Mouse (Mus musculus) stomach, postnatal 0 days (tissue): Measurements from ENCODE around the gene Olfr722. TPM values are rescaled to one million over a fixed set of nuclear protein-coding genes. Genes with fewer than 3 reads are reported as not detected.
"Not testable (repeated sequence)": the region's sequence is repeated elsewhere in the genome, so short reads cannot be mapped to it uniquely, and the experiment has no call there.

Source experiments
- ATAC-seq: fragments of 200-750 bp; cut with Nextera tagmentation; 2 replicates; pipeline ENCODE4 v1.8.0; 2017; ENCODE audit not compliant: low FRiP score, low TSS enrichment
- DNase-seq: peaks from one replicate; pipeline ENCODE4 v3.0.0-alpha.2; 2016; ENCODE audit warnings: low spot score
- H3K27ac ChIP-seq: fragments of 300-500 bp; sonication (generic); replicated peaks from 2 replicates; pipeline ENCODE4 v1.5.1; 2014; ENCODE audit warnings: mild to moderate bottlenecking, control low read depth
- H3K27me3 ChIP-seq: fragments of 300-500 bp; sonication (generic); 2 replicates; pipeline ENCODE4 v1.6.1; 2014; ENCODE audit warnings: low read length; ENCODE audit not compliant: control insufficient read depth, insufficient read depth
- H3K36me3 ChIP-seq: fragments of 300-500 bp; sonication (generic); 2 replicates; pipeline ENCODE4 v1.6.1; 2014; ENCODE audit warnings: low read length, mixed read lengths; ENCODE audit not compliant: control insufficient read depth, insufficient read depth
- H3K4me1 ChIP-seq: fragments of 300-500 bp; sonication (generic); replicated peaks from 2 replicates; pipeline ENCODE4 v1.6.1; 2014; ENCODE audit warnings: antibody characterized with exemption; ENCODE audit not compliant: control insufficient read depth, insufficient read depth
- H3K4me2 ChIP-seq: fragments of 300-500 bp; sonication (generic); replicated peaks from 2 replicates; pipeline ENCODE4 v1.6.1; 2014; ENCODE audit warnings: low read depth, mild to moderate bottlenecking, control low read depth, moderate library complexity
- H3K4me3 ChIP-seq: fragments of 300-500 bp; sonication (generic); 2 replicates; pipeline ENCODE4 v1.5.1; 2014; ENCODE audit warnings: low read depth, low read length, control low read depth
- H3K9ac ChIP-seq: fragments of 300-500 bp; sonication (generic); 2 replicates; pipeline ENCODE4 v1.6.1; 2014; ENCODE audit warnings: mild to moderate bottlenecking, low read length, control low read depth, mixed read lengths
- H3K9me3 ChIP-seq: fragments of 300-500 bp; sonication (generic); 2 replicates; pipeline ENCODE4 v1.6.1; 2016; ENCODE audit warnings: low read length; ENCODE audit not compliant: control insufficient read depth
- CTCF ChIP-seq: IDR thresholded peaks from 2 replicates; pipeline ENCODE4 v1.5.1; 2016; ENCODE audit warnings: antibody characterized with exemption, low read depth, mild to moderate bottlenecking, moderate library complexity
- EP300 ChIP-seq: optimal IDR thresholded peaks from 2 replicates; pipeline ENCODE3; 2016; ENCODE audit warnings: antibody characterized with exemption
- polyA plus RNA-seq: library from polyadenylated mRNA; unstranded; fragments of >200 nt; fragmentation: Nextera tagmentation; extraction: Ambion mirVana; gene quantifications from 2 replicates; pipeline ENCODE4 v1.2.1, GENCODE M21; 2015

Olfr722 gene
- polyA plus RNA-seq = not detected in 2 replicates

- ATAC-seq = no peak
- Histone ChIP-seq H3K27me3 (no peaks in the 10 kb centered on the region), H3K36me3 (no peaks in the 10 kb centered on the region), H3K27ac (no peak within 1 kb of the TSS), H3K4me2 (no peak within 1 kb of the TSS), H3K9me3 (no peaks in the 10 kb centered on the region), H3K9ac (no peak within 1 kb of the TSS), H3K4me3 (no peak within 1 kb of the TSS), H3K4me1 (no peaks in the 10 kb centered on the region)
- DNase-seq = no peak
- TF ChIP-seq CTCF = no peak
- TF ChIP-seq EP300 = no peak
Measured at GRCm38 (mm10) chr14:49901899-49902298, at the start of gene Olfr722. Gene Olfr722, minus strand, starts transcription at chr14:49901999.

GRCm38 (mm10) chr14:49931687-49932086 lies 29.9 kb upstream of the Olfr722 start, which contains the start of gene Olfr723:
Gene Olfr723, minus strand, starts transcription at chr14:49931787.
- ATAC-seq, H3K4me1 ChIP-seq: not testable (repeated sequence)

GRCm38 (mm10) chr14:49860387-49860786 lies 41.4 kb downstream of the Olfr722 start:
- no peaks in the 10 kb centered on the region for H3K36me3 ChIP-seq
- peak; percentile 72 for TF ChIP-seq CTCF
- no peak for TF ChIP-seq EP300
- H3K9ac ChIP-seq = no peak overlapping the region
- ATAC-seq (no peak), DNase-seq (no peak)
- H3K4me3 ChIP-seq = no peak overlapping the region
- H3K9me3 ChIP-seq = no peaks in the 10 kb centered on the region
- H3K4me1 ChIP-seq = no peaks in the 10 kb centered on the region
- H3K4me2 ChIP-seq = no peak overlapping the region
- H3K27ac ChIP-seq = no peak overlapping the region
- H3K27me3 ChIP-seq = no peaks in the 10 kb centered on the region

More at GRCm38 (mm10) chr14:49931687-49932086, 29.9 kb upstream of the Olfr722 start, which contains the start of gene Olfr723:
- H3K36me3 ChIP-seq, H3K27ac ChIP-seq, H3K4me3 ChIP-seq, H3K27me3 ChIP-seq, H3K4me2 ChIP-seq, H3K9me3 ChIP-seq, H3K9ac ChIP-seq, DNase-seq: not testable (repeated sequence)

Other genes starting within 250 kb of the Olfr722 start
- gene Armh4, start 118.6 kb downstream of the Olfr722 start, polyA plus RNA-seq = 4.0 and 4.4 TPM in 2 replicates
- not detected in 2 replicates for gene Olfr723, start 29.8 kb upstream of the Olfr722 start, polyA plus RNA-seq
- not detected in 2 replicates for gene Olfr724, start 61.3 kb upstream of the Olfr722 start, polyA plus RNA-seq
- not detected in 2 replicates for gene Olfr725, start 138.4 kb upstream of the Olfr722 start, polyA plus RNA-seq
- not detected in 2 replicates for gene Olfr726, start 189.0 kb upstream of the Olfr722 start, polyA plus RNA-seq
- not detected in 2 replicates for gene Olfr727, start 221.2 kb upstream of the Olfr722 start, polyA plus RNA-seq
- 0.04 TPM in 1 of 2 replicates, not detected in the other for gene Olfr728, start 240.7 kb upstream of the Olfr722 start, polyA plus RNA-seq